In the genomic region with DNA sequence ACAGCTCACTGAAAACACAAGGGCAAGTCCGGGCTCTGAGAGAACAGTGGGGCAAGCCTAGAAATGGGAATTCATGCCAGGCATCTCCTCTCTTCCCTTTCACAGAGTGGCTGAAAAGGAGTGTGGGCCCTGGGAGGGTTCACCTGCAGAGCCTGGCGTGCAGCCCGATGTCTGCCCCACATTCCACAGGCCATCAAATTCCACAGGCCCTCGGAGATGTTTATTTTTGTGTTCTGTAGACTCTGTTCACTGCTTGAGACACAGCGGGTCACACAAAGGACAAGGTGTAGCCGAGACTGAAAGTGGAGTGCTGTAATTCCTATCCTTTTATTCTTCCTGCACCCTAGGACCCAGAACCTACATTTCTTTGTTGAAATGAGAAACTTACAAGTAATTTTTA, we compare ENCODE assay signal across 14 mouse cellular contexts. TPM values are rescaled to one million over a fixed set of nuclear protein-coding genes. Genes with fewer than 3 reads are reported as not detected.
DNase-seq lines count a peak whose midpoint lies in the region; ATAC-seq and TF ChIP-seq lines count a peak whose summit lies in the region.
"Had no signal": no experiment of that assay in that cellular context is flagged by ENCODE, and none has a peak within 500 bp of the region (broad histone marks: within the 10 kb centered on the region; RNA-seq: fewer than 3 reads in every experiment).

No protein-coding gene starts in this region.

- TF ChIP-seq CTCF in liver, adult 2 months (IDR thresholded peaks at IDR 0.05; ENCODE audit: low read depth, low read length): no peak
- TF ChIP-seq CTCF in liver, postnatal 0 days (IDR thresholded peaks at IDR 0.05; ENCODE audit: low read depth): no peak

- WGBS in liver, adult 2 months: 56% methylated on average over 6 of the region's 6 CpGs
- 54% methylated on average over 6 of the region's 6 CpGs for WGBS in liver, postnatal 0 days (ENCODE audit: insufficient replicate concordance)
- WGBS in neural tube, embryonic 15.5 days: 72% methylated on average over 6 of the region's 6 CpGs

- DNase-seq in embryo, embryonic 11 days: peak; percentile 4
- DNase-seq in embryo, embryonic 10 days (ENCODE audit: low spot score): no peak
- DNase-seq in liver, adult 2 months (ENCODE audit: extremely low read depth, low read depth, low spot score): no peak
- DNase-seq in liver, postnatal 0 days: no peak
- DNase-seq in lung, adult 18-20 months: peak; percentile 73 to 82
- peak; percentile 25 for DNase-seq in mesoderm, embryonic 11.5 days (ENCODE audit: low read depth, low spot score)
- no peak for DNase-seq in left cerebral cortex, adult 18-20 months (ENCODE audit: low spot score in 2 of 2)
- DNase-seq: adrenal gland, postnatal 14 days; forebrain, postnatal 0 days had no signal

- no peaks in the 10 kb centered on the region for H3K9me3 ChIP-seq in liver, postnatal 0 days (ENCODE audit: low read length)
- no peaks in the 10 kb centered on the region for H3K9me3 ChIP-seq in neural tube, embryonic 15.5 days (replicated peaks)
- H3K9me3 ChIP-seq: hindbrain, embryonic 15.5 days; midbrain, embryonic 13.5 days had no signal

- no peak for ATAC-seq in liver, postnatal 0 days
- ATAC-seq in neural tube, embryonic 15.5 days (ENCODE audit: low FRiP score): no peak
- ATAC-seq: forebrain, postnatal 0 days; midbrain, embryonic 13.5 days had no signal

- peak overlapping the region; percentile 44 for H3K27ac ChIP-seq in liver, adult 2 months (replicated peaks; ENCODE audit: insufficient read depth, low read depth, low read length)
- no peak overlapping the region for H3K27ac ChIP-seq in liver, postnatal 0 days (ENCODE audit: low read depth)
- no peak overlapping the region for H3K27ac ChIP-seq in neural tube, embryonic 15.5 days (replicated peaks)
- H3K27ac ChIP-seq: hindbrain, embryonic 15.5 days; layer of hippocampus, adult 2 months; liver, embryonic 14.5 days; midbrain, embryonic 13.5 days had no signal

- no peak overlapping the region for H3K9ac ChIP-seq in liver, adult 2 months (ENCODE audit: low read depth, low read length)
- no peak overlapping the region for H3K9ac ChIP-seq in liver, postnatal 0 days (replicated peaks)
- H3K9ac ChIP-seq in neural tube, embryonic 15.5 days (replicated peaks): no peak overlapping the region
- H3K9ac ChIP-seq: forebrain, postnatal 0 days; hindbrain, embryonic 15.5 days; liver, embryonic 14.5 days; midbrain, embryonic 13.5 days had no signal

- no peak for TF ChIP-seq EP300 in liver, postnatal 0 days (IDR thresholded peaks at IDR 0.05; ENCODE audit: low read depth)

- no peaks in the 10 kb centered on the region for H3K36me3 ChIP-seq in liver, adult 2 months (ENCODE audit: control insufficient read depth, insufficient read depth, low read length)
- no peaks in the 10 kb centered on the region for H3K36me3 ChIP-seq in liver, postnatal 0 days (replicated peaks; ENCODE audit: insufficient read depth, low read length)
- no peaks in the 10 kb centered on the region for H3K36me3 ChIP-seq in neural tube, embryonic 15.5 days
- H3K36me3 ChIP-seq: hindbrain, embryonic 15.5 days; midbrain, embryonic 13.5 days had no signal

- TF ChIP-seq POLR2A in liver, adult 2 months (IDR thresholded peaks at IDR 0.05; ENCODE audit: extremely low read depth, insufficient read depth, low read length): no peak

- H3K79me2 ChIP-seq in liver, adult 2 months (ENCODE audit: control insufficient read depth, insufficient read depth, low read length): peaks cover 20% of the 10 kb centered on the region; the same call in 1 of the 2 replicates

- H3K4me1 ChIP-seq in liver, adult 2 months (ENCODE audit: control insufficient read depth, insufficient read depth, low read length): peaks cover 20% of the 10 kb centered on the region
- no peaks in the 10 kb centered on the region; the same call in 1 of the 2 replicates for H3K4me1 ChIP-seq in liver, postnatal 0 days (ENCODE audit: insufficient read depth)
- no peaks in the 10 kb centered on the region for H3K4me1 ChIP-seq in neural tube, embryonic 15.5 days
- H3K4me1 ChIP-seq: hindbrain, embryonic 15.5 days; midbrain, embryonic 13.5 days had no signal

- H3K4me3 ChIP-seq in liver, adult 2 months (ENCODE audit: insufficient read depth, low read depth, low read length): no peak overlapping the region
- no peak overlapping the region for H3K4me3 ChIP-seq in liver, postnatal 0 days (ENCODE audit: low read depth, low read length)
- no peak overlapping the region for H3K4me3 ChIP-seq in neural tube, embryonic 15.5 days (replicated peaks)
- H3K4me3 ChIP-seq: hindbrain, embryonic 15.5 days; layer of hippocampus, adult 2 months; midbrain, embryonic 13.5 days had no signal

- no peaks in the 10 kb centered on the region for H3K27me3 ChIP-seq in liver, adult 2 months (ENCODE audit: control insufficient read depth, insufficient read depth, low read length)
- H3K27me3 ChIP-seq in liver, postnatal 0 days (ENCODE audit: insufficient read depth, low read length): no peaks in the 10 kb centered on the region
- H3K27me3 ChIP-seq in neural tube, embryonic 15.5 days (replicated peaks): no peaks in the 10 kb centered on the region
- H3K27me3 ChIP-seq: hindbrain, embryonic 15.5 days; midbrain, embryonic 13.5 days had no signal

- no peak overlapping the region for H3K4me2 ChIP-seq in liver, postnatal 0 days (ENCODE audit: low read depth, low read length)
- no peak overlapping the region for H3K4me2 ChIP-seq in neural tube, embryonic 15.5 days
- H3K4me2 ChIP-seq: hindbrain, embryonic 15.5 days; midbrain, embryonic 13.5 days had no signal

RNA-seq across cellular contexts. Expression of a gene that starts 40.8 kb away (rescaled TPM):
- total RNA-seq in liver, adult 2 months (2014; rRNA removed): 65.6 and 85.9 TPM in 2 replicates
- polyA plus RNA-seq in liver, adult 2 months (2012; rRNA removed): 18.6 and 23.1 TPM in 2 replicates
- 17.1 and 22.6 TPM in 2 replicates for polyA plus RNA-seq in liver, postnatal 0 days (2015; fragmentation: Nextera tagmentation; extraction: Ambion mirVana)
- 1.5 and 2.4 TPM in 2 replicates for polyA plus RNA-seq in neural tube, embryonic 15.5 days (2015; fragmentation: Nextera tagmentation; extraction: Ambion mirVana)
- 1 to 10 TPM; 2.3 to 4.0 TPM for total RNA-seq in left cerebral cortex, adult 18-20 months (2021)

Comparison
In these comparisons a context has a peak if more than half of its experiments do, and no peak if none do; other contexts are left out.
1. DNase-seq: peak in embryo, embryonic 11 days (single experiment), lung, adult 18-20 months (2 of 2) and mesoderm, embryonic 11.5 days (single experiment); none in embryo, embryonic 10 days (single experiment), liver, adult 2 months (single experiment), liver, postnatal 0 days (single experiment) and left cerebral cortex, adult 18-20 months (0 of 2).